Mouse (Mus musculus) heart, embryonic 13.5 days (tissue): ENCODE results near the gene Eipr1. TPM values are rescaled to one million over a fixed set of nuclear protein-coding genes. Genes with fewer than 3 reads are reported as not detected.

ENCODE experiments used
- ATAC-seq: fragments of 200-750 bp; cut with Nextera tagmentation; 2 replicates; pipeline ENCODE4 v1.8.0; 2017; ENCODE audit warnings: moderate TSS enrichment; ENCODE audit not compliant: insufficient number of reproducible peaks, low FRiP score, low TSS enrichment; ENCODE audit errors: extremely low read depth
- H3K27ac ChIP-seq: fragments of 300-500 bp; sonication (generic); replicated peaks from 2 replicates; pipeline ENCODE4 v1.5.1; 2015; ENCODE audit warnings: moderate library complexity, mild to moderate bottlenecking, inconsistent platforms
- H3K27me3 ChIP-seq: fragments of 300-500 bp; sonication (generic); replicated peaks from 2 replicates; pipeline ENCODE4 v1.6.1; 2015; ENCODE audit warnings: mild to moderate bottlenecking, inconsistent platforms
- H3K36me3 ChIP-seq: fragments of 300-500 bp; sonication (generic); 2 replicates; pipeline ENCODE4 v1.6.1; 2015; ENCODE audit warnings: mild to moderate bottlenecking, inconsistent platforms
- H3K4me1 ChIP-seq: fragments of 300-500 bp; sonication (generic); 2 replicates; pipeline ENCODE4 v1.6.1; 2015; ENCODE audit warnings: inconsistent platforms
- H3K4me2 ChIP-seq: fragments of 300-500 bp; sonication (generic); 2 replicates; pipeline ENCODE4 v1.6.1; 2015; ENCODE audit warnings: inconsistent platforms, mild to moderate bottlenecking, moderate library complexity
- H3K4me3 ChIP-seq: fragments of 300-500 bp; sonication (generic); 2 replicates; pipeline ENCODE4 v1.5.1; 2015; ENCODE audit warnings: moderate library complexity, mild to moderate bottlenecking, inconsistent platforms
- H3K9ac ChIP-seq: fragments of 300-500 bp; sonication (generic); 2 replicates; pipeline ENCODE4 v1.6.1; 2015; ENCODE audit warnings: inconsistent platforms, mild to moderate bottlenecking, moderate library complexity
- H3K9me3 ChIP-seq: fragments of 300-500 bp; sonication (generic); 2 replicates; pipeline ENCODE4 v1.6.1; 2016; ENCODE audit warnings: inconsistent platforms
- WGBS: fragments of 180-500 bp; shearing (Covaris S2); methylation state at CpG from one replicate; pipeline ENCODE4 v1.1.7; 2015; ENCODE audit warnings: mixed read lengths; 5-methylcytosine and 5-hydroxymethylcytosine counted together
- polyA plus RNA-seq: library from polyadenylated mRNA; unstranded; fragments of >200 nt; fragmentation: Nextera tagmentation; extraction: Ambion mirVana; gene quantifications from 2 replicates; pipeline ENCODE4 v1.2.1, GENCODE M21; 2015

The Eipr1 gene
- polyA plus RNA-seq, 1 experiment from 2014 or later = 20.5 TPM

DNA sequence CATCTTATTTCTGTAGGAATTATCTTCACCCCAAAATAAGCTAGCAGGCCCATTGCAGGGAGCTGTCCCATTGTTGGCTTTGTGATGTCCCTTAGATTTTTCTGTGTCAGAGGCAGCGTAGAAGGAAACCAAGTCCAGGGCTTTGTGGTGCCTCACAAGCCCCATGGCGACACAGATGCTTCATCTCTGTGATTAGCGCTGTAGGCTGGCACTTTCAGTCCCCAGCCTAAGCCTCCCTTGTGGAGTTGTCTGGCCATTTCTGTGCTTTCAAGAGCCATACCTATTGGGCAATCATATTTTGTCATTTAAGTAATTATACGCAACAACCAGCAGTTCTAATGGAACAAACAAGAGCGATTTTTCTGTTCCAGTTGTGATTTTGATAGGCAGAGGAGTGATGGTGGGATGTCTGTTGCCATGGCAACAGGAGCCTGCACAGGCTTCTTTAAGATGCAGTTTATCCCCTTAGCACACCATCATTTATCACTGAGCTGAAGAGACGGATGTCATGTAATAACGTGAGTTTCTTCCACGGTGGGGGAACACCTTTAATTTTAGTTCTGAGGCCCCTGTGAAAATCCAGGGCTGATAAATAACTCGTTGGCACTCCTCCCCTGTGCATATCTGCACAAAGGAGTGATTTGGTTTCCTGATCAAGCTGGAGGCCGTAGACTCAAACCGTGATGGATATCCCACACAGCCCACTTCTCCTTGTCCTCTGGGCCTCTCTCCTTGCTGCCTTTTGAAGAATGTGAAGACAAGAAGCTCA is 108.1 kb downstream of the Eipr1 start:
- no peak overlapping the region for H3K9ac ChIP-seq
- H3K27me3 ChIP-seq = no peaks in the 10 kb centered on the region
- H3K4me1 ChIP-seq = peaks cover 18% of the 10 kb centered on the region
- H3K4me2 ChIP-seq = no peak overlapping the region
- no peak overlapping the region for H3K4me3 ChIP-seq
- ATAC-seq = no peak
- peaks cover 1% of the 10 kb centered on the region; the same call in 1 of the 2 replicates for H3K36me3 ChIP-seq
- H3K27ac ChIP-seq = no peak overlapping the region
- H3K9me3 ChIP-seq = no peaks in the 10 kb centered on the region
- 74% methylated on average over 11 of the region's 11 CpGs for WGBS

DNA sequence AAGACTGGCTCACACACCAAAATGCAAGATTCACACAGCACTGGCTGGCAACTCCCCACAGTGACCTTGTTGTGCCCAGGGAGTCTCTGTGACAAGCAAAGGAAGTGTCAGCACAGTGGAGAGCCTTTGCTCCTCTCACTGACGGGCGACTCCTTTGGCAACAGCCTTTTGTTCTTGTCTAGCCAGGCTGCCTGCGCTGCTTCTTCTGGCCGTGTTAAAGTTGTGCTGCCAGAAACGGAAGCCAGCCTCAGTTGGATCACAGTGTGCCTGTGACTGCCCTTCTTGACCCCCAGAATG is 108.6 kb downstream of the Eipr1 start:
- no peak overlapping the region for H3K27ac ChIP-seq
- H3K27me3 ChIP-seq = no peaks in the 10 kb centered on the region
- no peak overlapping the region for H3K4me3 ChIP-seq
- WGBS = 39% methylated on average over 5 of the region's 5 CpGs
- no peaks in the 10 kb centered on the region for H3K9me3 ChIP-seq
- no peak for ATAC-seq
- peaks cover 13% of the 10 kb centered on the region for H3K4me1 ChIP-seq
- no peak overlapping the region for H3K9ac ChIP-seq
- peaks cover 6% of the 10 kb centered on the region; the same call in 1 of the 2 replicates for H3K36me3 ChIP-seq
- H3K4me2 ChIP-seq = no peak overlapping the region

DNA sequence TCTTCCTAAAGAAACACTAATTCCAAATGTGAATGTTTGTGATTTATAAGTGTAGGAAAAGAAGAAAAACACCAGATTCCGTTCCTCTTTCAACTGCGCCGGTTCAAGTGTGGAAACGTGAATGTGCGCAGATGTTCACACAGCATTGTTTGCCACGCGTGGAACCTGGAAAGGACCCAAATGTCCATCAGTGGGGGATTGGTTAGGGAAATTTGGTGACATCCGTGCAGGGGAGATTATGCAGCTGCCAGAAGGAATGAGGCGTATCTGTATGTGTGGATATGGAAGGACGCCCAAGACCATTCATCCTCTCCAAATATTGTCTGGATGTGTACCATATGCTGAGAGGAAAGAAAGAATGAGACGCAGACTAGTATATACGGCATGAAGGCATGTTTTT is 111.7 kb downstream of the Eipr1 start:
- H3K9me3 ChIP-seq = no peaks in the 10 kb centered on the region
- no peak overlapping the region for H3K4me2 ChIP-seq
- ATAC-seq = no peak
- H3K27me3 ChIP-seq = no peaks in the 10 kb centered on the region
- peaks cover 15% of the 10 kb centered on the region; the same call in 1 of the 2 replicates for H3K36me3 ChIP-seq
- WGBS = 82% methylated on average over 12 of the region's 12 CpGs
- no peak overlapping the region for H3K4me3 ChIP-seq
- H3K27ac ChIP-seq = no peak overlapping the region
- no peak overlapping the region for H3K9ac ChIP-seq
- peaks cover 4% of the 10 kb centered on the region for H3K4me1 ChIP-seq

DNA sequence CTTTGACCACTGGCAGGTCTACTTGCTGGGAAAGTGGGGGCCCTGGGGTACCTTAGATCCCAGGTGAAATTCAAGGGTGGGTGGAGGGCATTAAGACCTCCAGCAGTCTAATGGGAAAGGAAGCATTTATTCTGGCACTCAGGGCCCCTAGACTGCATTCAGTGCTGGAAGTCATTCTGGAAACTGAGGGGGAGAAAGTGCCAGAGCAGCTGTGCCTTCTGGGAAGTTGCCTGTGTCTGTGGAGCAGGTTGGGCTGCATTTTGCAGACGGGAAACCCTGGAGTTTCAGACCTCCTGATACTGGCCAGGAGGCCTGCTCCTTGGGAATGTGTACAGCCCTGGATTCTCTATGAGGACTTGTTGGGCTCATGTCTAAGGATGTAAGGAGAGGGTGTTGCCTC is 114.5 kb downstream of the Eipr1 start:
- no peak for ATAC-seq
- 61% methylated on average over 1 of the region's 1 CpGs for WGBS
- no peaks in the 10 kb centered on the region for H3K9me3 ChIP-seq

DNA sequence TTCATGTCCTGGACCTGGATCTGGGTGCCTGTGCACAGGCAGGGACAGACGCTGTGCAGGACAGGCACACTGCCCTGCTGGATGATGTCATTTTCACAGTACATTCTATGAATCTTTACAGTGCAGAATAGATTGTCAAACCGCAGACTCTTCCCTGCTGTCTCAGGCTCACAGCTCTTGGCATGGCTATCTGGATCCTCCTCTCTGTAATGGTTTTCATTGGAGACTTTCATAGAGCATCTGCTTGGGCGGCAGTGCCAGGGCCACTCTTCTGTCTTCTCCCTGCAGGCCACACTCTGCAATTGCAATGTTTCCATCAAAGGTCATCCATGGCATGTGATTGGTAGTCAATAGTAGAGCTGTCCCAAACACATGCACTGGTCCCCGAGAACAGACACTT is 117.2 kb downstream of the Eipr1 start:
- WGBS = 85% methylated on average over 4 of the region's 4 CpGs
- no peak overlapping the region for H3K4me2 ChIP-seq
- ATAC-seq = no peak

More for the DNA sequence above, 114.5 kb downstream of the Eipr1 start:
- H3K4me3 ChIP-seq = no peak overlapping the region
- H3K36me3 ChIP-seq = peaks cover 18% of the 10 kb centered on the region; the same call in 1 of the 2 replicates
- no peak overlapping the region for H3K4me2 ChIP-seq
- no peak overlapping the region for H3K9ac ChIP-seq
- H3K4me1 ChIP-seq = no peaks in the 10 kb centered on the region
- no peaks in the 10 kb centered on the region for H3K27me3 ChIP-seq
- no peak overlapping the region for H3K27ac ChIP-seq

DNA sequence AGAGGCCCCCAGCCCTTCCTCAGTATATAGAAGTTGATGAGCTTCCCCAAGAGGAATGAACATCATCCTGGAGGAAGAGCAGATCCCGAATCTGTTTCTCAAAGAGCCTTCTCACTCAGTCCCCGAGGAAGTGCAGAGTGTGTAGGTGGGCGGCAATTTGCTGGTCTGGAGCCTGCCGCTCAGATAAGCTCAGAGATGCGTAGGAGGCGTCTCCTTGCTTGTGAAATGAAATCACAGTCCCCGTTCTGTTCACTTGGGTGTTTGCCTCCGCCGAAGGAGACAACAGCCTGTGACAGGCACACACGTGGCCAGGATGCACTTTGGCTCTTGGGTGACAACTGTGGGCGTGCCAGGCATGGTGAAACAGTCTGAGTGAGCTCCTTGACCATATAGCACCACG is 120.7 kb downstream of the Eipr1 start:
- Histone ChIP-seq H3K9ac (no peak overlapping the region), H3K27ac (no peak overlapping the region), H3K4me1 (peaks cover 4% of the 10 kb centered on the region; the same call in 1 of the 2 replicates), H3K27me3 (no peaks in the 10 kb centered on the region), H3K36me3 (0 out of 2 replicates have a peak, but pooled peaks cover 6% of the 10 kb centered on the region), H3K4me2 (no peak overlapping the region), H3K9me3 (no peaks in the 10 kb centered on the region), H3K4me3 (no peak overlapping the region)
- ATAC-seq = no peak
- WGBS = 56% methylated on average over 12 of the region's 12 CpGs

More for the DNA sequence above, 117.2 kb downstream of the Eipr1 start:
- H3K27ac ChIP-seq = no peak overlapping the region
- peaks cover 18% of the 10 kb centered on the region; the same call in 1 of the 2 replicates for H3K36me3 ChIP-seq
- H3K9ac ChIP-seq = no peak overlapping the region
- H3K4me3 ChIP-seq = no peak overlapping the region
- peaks cover 4% of the 10 kb centered on the region; the same call in 1 of the 2 replicates for H3K4me1 ChIP-seq
- H3K9me3 ChIP-seq = no peaks in the 10 kb centered on the region
- no peaks in the 10 kb centered on the region for H3K27me3 ChIP-seq

DNA sequence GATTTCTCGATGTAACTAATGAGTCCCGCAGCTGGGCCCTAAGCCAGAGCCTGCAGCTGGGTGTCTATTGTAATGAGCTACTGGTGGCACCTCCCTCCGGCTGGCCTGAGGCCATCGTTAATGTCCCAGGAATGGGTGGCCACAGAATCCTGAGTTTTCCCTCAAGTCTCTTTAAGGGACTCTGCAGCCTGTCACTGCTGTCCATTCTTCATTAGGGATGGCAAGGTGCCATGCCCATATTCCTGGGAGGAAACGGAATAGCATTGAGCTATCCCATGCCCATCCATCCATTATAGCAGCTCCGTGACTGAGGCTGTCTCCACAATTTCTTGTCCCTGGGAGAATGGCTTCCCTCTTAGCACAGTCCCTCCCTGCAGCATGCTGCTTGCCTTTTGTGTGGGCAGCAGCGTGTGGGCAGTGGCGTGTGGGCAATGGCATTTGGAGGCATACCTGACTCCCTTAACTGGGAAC is 123.2 kb downstream of the Eipr1 start:
- Histone ChIP-seq H3K9ac (no peak overlapping the region), H3K27ac (no peak overlapping the region), H3K27me3 (no peaks in the 10 kb centered on the region), H3K4me2 (no peak overlapping the region), H3K9me3 (no peaks in the 10 kb centered on the region), H3K4me1 (peaks cover 9% of the 10 kb centered on the region), H3K36me3 (no peaks in the 10 kb centered on the region), H3K4me3 (no peak overlapping the region)
- no peak for ATAC-seq
- WGBS = 81% methylated on average over 8 of the region's 8 CpGs

DNA sequence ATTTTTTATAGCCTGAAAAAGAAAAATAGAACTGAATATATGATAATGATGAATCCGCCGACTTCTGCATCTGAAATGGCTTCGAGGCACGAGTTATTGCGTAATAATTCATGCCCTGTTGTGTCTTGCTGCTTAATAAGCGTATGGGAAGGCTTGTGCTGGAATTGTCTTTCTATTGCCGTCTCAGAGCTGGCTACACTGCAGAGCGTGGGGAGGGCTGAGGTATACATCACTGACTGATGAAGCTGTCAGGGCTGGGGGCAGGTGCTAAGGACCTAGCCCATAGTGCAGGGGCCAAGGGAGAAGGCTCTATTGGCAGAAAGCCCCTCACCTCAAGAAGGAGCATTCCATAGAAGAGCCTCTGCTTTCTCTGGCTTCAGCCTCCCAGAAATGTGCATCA is 123.9 kb downstream of the Eipr1 start:
- ATAC-seq = no peak
- no peaks in the 10 kb centered on the region for H3K27me3 ChIP-seq
- no peaks in the 10 kb centered on the region for H3K9me3 ChIP-seq
- no peak overlapping the region for H3K4me3 ChIP-seq
- H3K36me3 ChIP-seq = no peaks in the 10 kb centered on the region
- WGBS = 86% methylated on average over 8 of the region's 8 CpGs
- peaks cover 9% of the 10 kb centered on the region for H3K4me1 ChIP-seq
- no peak overlapping the region for H3K9ac ChIP-seq
- no peak overlapping the region for H3K4me2 ChIP-seq
- H3K27ac ChIP-seq = no peak overlapping the region

DNA sequence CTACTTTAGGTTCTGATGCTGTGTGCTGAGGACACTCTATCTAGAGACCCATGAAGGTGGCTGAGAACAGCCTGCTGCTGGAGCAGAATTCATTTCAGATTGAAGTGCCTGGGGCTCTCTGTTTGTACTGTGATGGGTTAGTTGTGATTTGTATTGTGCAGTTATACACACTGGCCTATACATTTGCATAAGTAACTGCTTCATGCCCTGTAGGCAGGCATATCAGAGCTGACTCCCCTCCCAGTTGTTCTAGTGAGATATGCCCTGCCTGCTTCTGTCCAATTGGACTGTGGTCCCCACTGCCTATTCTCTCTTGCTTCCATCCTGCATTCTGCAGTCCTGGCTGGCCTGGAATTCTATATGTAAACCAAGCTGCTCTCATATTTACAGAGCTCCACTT is 128.9 kb downstream of the Eipr1 start:
- H3K4me2 ChIP-seq = no peak overlapping the region
- H3K27me3 ChIP-seq = peaks cover 2% of the 10 kb centered on the region; the same call in 1 of the 2 replicates
- ATAC-seq = no peak
- H3K9ac ChIP-seq = no peak overlapping the region
- no peak overlapping the region for H3K27ac ChIP-seq
- peaks cover 11% of the 10 kb centered on the region for H3K4me1 ChIP-seq
- H3K4me3 ChIP-seq = no peak overlapping the region
- 0 out of 2 replicates have a peak, but pooled peaks cover 2% of the 10 kb centered on the region for H3K36me3 ChIP-seq
- no peaks in the 10 kb centered on the region for H3K9me3 ChIP-seq

DNA sequence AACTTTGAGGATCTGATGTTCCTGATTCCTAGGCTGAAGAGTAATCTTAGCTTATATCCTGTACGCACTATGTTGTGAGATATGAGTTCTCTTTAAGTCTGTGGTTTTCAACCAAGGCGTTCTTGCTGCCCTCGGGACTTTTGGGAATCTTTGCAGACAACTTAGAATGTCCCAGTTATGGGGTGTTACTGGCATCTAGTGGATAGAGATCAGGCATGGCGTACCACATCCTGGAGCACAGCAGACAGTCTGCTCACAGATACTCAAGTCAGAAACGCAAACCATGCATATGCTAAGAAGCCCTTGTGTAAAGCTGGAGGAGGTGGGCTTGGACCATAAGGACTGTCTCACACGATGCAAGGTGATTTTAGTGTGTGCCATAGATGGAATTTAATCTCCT is 136.1 kb downstream of the Eipr1 start:
- no peak for ATAC-seq
- H3K9ac ChIP-seq = no peak overlapping the region
- no peaks in the 10 kb centered on the region for H3K9me3 ChIP-seq
- H3K27me3 ChIP-seq = peaks cover 47% of the 10 kb centered on the region
- H3K4me3 ChIP-seq = no peak overlapping the region
- peaks cover 6% of the 10 kb centered on the region; the same call in 1 of the 2 replicates for H3K4me1 ChIP-seq
- 0 out of 2 replicates have a peak, but pooled peaks cover 1% of the 10 kb centered on the region for H3K36me3 ChIP-seq
- 73% methylated on average over 6 of the region's 6 CpGs for WGBS
- no peak overlapping the region for H3K4me2 ChIP-seq
- H3K27ac ChIP-seq = no peak overlapping the region

DNA sequence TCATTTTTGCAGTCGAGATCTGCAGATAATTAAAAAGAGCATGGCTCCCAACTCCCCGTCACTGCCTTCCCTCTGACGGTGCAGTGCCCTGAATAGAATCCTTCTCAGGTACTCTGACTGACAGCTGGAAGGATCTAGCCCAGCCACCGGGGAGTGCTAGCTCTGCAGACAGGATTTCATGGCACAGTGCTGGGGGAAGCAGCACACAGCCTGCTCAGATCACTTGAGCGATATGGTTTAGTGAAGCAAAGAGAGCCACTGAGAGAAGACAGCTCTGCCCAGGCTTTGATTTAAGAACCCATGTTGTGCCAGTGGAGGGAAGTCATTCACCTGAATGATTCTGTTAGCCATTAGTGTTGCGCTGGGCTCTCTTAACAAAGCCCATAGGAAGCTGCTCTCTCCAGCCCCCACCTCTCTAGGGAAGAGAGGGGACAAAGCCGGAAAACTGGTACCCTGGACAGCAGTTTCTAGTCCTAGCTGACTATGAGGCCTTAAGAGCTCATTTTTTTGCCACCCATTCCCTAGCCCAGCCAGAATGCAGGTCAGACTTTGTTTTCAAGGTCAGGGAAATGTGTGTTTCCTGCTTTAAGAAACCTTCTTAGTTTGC is 137.6 kb downstream of the Eipr1 start:
- H3K27me3 ChIP-seq = peaks cover 47% of the 10 kb centered on the region
- no peaks in the 10 kb centered on the region for H3K9me3 ChIP-seq
- WGBS = 36% methylated on average over 7 of the region's 7 CpGs

More for the DNA sequence above, 137.6 kb downstream of the Eipr1 start:
- Histone ChIP-seq H3K4me2 (no peak overlapping the region), H3K4me1 (peaks cover 6% of the 10 kb centered on the region; the same call in 1 of the 2 replicates), H3K27ac (no peak overlapping the region), H3K9ac (no peak overlapping the region), H3K4me3 (no peak overlapping the region), H3K36me3 (no peaks in the 10 kb centered on the region)
- ATAC-seq = no peak
